Mouse (Mus musculus) neural tube, embryonic 11.5 days (tissue): ENCODE results near the gene Cdk5rap3. TPM values are rescaled to one million over a fixed set of nuclear protein-coding genes. Genes with fewer than 3 reads are reported as not detected.

Source experiments
- ATAC-seq: fragments of 200-750 bp; cut with Nextera tagmentation; 2 replicates; pipeline ENCODE4 v1.8.0; 2017; ENCODE audit warnings: moderate number of reproducible peaks, mild to moderate bottlenecking, moderate TSS enrichment, moderate library complexity; ENCODE audit not compliant: insufficient read depth, low FRiP score, low TSS enrichment
- DNase-seq: peaks from one replicate; pipeline ENCODE4 v3.0.0-alpha.2; 2015; ENCODE audit warnings: low spot score
- H3K27ac ChIP-seq: fragments of 300-500 bp; sonication (generic); 2 replicates; pipeline ENCODE4 v1.5.1; 2014; ENCODE audit warnings: low read depth, mild to moderate bottlenecking, low read length
- H3K27me3 ChIP-seq: fragments of 300-500 bp; sonication (generic); 2 replicates; pipeline ENCODE4 v1.6.1; 2014; ENCODE audit warnings: mild to moderate bottlenecking, low read length, mixed read lengths; ENCODE audit not compliant: control insufficient read depth, insufficient read depth
- H3K36me3 ChIP-seq: fragments of 300-500 bp; sonication (generic); 2 replicates; pipeline ENCODE4 v1.6.1; 2014; ENCODE audit warnings: mild to moderate bottlenecking, low read length, moderate library complexity, mixed read lengths; ENCODE audit not compliant: control insufficient read depth, insufficient read depth
- H3K4me1 ChIP-seq: fragments of 300-500 bp; sonication (generic); 2 replicates; pipeline ENCODE4 v1.6.1; 2014; ENCODE audit warnings: low read length, mixed read lengths; ENCODE audit not compliant: control insufficient read depth, insufficient read depth
- H3K4me2 ChIP-seq: fragments of 300-500 bp; sonication (generic); 2 replicates; pipeline ENCODE4 v1.6.1; 2014; ENCODE audit warnings: low read depth, mild to moderate bottlenecking, moderate library complexity
- H3K4me3 ChIP-seq: fragments of 300-500 bp; sonication (generic); 2 replicates; pipeline ENCODE4 v1.5.1; 2014; ENCODE audit warnings: low read depth, low read length
- H3K9ac ChIP-seq: fragments of 300-500 bp; sonication (generic); 2 replicates; pipeline ENCODE4 v1.6.1; 2014; ENCODE audit warnings: mild to moderate bottlenecking, low read length
- H3K9me3 ChIP-seq: fragments of 300-500 bp; sonication (generic); 2 replicates; pipeline ENCODE4 v1.6.1; 2016; ENCODE audit warnings: low read length; ENCODE audit not compliant: control insufficient read depth
- WGBS: fragments of 180-500 bp; shearing (Covaris S2); extraction: QIAGEN DNeasy Blood & Tissue Kit; methylation state at CpG from one replicate; pipeline ENCODE4 v1.1.7; 2014; 5-methylcytosine and 5-hydroxymethylcytosine counted together
- polyA plus RNA-seq: library from polyadenylated mRNA; unstranded; fragments of >200 nt; fragmentation: Nextera tagmentation; extraction: Ambion mirVana; gene quantifications from 2 replicates; pipeline ENCODE4 v1.2.1, GENCODE M21; 2014

The Cdk5rap3 gene
- polyA plus RNA-seq, 1 experiment from 2014 or later: 92.7 TPM

DNA sequence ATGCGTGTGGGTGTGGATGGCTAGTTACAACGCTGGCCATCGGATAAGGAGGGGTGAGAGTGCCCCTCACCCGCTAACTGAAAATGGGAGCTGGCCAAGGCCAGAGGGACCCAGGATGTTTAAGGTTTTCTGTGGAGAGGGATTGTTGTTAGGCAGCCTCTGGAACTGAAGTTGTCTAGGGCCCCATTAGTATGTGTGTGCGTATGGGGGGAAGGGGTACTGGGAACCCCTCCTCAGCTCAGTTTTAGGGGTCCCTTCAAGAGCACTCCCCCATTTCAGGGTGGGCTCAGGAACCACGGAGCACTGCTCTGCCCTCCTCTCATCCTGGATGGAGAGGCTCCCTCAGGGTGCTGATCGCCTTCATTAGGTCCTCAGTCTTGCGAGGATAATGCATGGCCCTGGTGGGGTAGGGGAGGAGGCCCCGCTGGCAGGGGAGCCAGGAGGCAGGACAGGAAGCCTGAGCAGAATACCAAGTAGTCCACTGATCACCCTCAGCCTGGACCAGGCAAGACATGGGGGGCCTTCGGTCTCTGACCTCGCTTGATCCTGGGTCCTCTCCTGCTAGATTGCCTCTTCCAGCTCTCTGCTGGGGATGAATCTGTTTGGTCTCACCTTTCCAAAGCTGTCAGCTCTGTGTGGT, 23.0 kb downstream of the Cdk5rap3 start:
- H3K27ac ChIP-seq: peak overlapping the region; percentile 85

DNA sequence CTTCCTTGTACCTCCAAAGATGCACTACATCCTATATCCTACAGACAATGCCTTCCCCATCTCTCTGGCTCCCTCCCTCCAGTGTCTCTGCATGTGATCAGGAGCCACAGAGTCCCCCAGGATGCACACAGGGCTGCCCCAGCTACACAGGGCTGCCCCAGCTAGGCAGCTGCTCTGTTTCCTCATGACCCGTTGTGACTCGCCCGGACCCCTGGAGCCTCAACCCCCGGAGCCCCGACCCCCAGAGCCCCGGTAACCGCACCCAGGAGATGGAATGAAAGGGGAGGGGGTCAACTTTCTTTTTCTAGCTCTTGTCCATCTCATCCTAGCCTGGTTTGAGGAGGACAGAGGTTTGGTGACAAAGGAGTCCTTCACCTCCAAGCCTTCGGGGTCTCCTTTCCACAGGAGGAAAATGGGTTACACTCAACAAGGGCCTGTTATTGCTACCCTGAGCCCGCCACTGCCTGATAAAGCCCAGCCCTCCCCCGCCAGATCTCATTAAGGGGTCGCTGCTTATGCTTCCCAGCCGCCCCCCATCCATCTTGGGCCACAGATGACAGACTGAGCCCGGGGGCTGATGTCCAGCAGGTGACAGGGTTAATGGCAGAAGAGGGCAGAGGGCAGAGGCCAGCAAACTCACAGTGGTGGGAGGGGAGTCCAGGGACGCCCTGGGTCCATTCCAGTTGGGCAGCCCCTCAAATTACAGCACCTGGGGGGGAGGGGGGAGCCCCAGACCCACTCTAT, 24.3 kb downstream of the Cdk5rap3 start:
- Histone ChIP-seq H3K27me3 (no peaks in the 10 kb centered on the region), H3K4me2 (no peak overlapping the region), H3K4me3 (no peak overlapping the region), H3K27ac (peak overlapping the region; percentile 85), H3K4me1 (peaks cover 36% of the 10 kb centered on the region), H3K9me3 (no peaks in the 10 kb centered on the region), H3K36me3 (no peaks in the 10 kb centered on the region), H3K9ac (no peak overlapping the region)
- DNase-seq (peak; percentile 57), ATAC-seq (no peak)
- 14% methylated on average over 14 of the region's 14 CpGs for WGBS

More for the DNA sequence above, 23.0 kb downstream of the Cdk5rap3 start:
- 52% methylated on average over 10 of the region's 11 CpGs for WGBS
- no peak overlapping the region for H3K4me2 ChIP-seq
- peaks cover 38% of the 10 kb centered on the region for H3K4me1 ChIP-seq
- H3K4me3 ChIP-seq: no peak overlapping the region
- no peaks in the 10 kb centered on the region for H3K9me3 ChIP-seq
- H3K9ac ChIP-seq: peak overlapping the region; percentile 19; the same call in 1 of the 2 replicates
- H3K27me3 ChIP-seq: no peaks in the 10 kb centered on the region
- DNase-seq: peak; percentile 69
- no peaks in the 10 kb centered on the region for H3K36me3 ChIP-seq
- peak; percentile 48; the same call in 1 of the 2 replicates for ATAC-seq

DNA sequence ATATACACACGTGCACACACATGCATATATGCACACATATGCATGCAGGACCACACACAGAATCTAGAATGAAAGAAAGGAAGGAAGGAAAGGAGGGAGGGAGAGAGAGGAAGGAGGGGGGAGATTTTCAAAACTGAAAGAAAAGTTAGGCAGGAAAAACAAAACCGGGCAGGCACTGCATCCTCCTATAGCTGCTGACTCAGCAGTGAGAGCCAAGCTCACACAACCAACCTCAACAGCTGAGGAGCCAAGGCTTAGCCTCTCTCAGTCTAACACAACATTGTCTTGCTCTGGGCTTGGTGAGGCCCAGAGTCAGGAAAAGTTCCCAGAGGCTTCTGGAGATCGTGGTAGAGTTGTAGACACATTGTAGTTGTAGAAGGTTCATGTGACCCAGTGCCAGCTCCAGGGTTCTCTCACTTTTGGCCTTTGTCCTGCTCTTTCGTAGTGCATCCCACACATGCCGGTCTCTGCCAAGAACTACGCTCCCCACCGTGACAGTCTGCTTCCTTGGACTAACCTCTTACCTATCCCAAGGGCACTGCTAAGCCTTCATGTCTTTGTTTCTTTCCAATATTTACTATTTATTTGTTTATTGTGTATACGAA, 29.3 kb downstream of the Cdk5rap3 start:
- ATAC-seq (no peak), DNase-seq (no peak)
- Histone ChIP-seq H3K27me3 (no peaks in the 10 kb centered on the region), H3K4me3 (no peak overlapping the region), H3K27ac (peak overlapping the region; percentile 84; the same call in 1 of the 2 replicates), H3K4me1 (peaks cover 26% of the 10 kb centered on the region), H3K36me3 (no peaks in the 10 kb centered on the region), H3K4me2 (no peak overlapping the region), H3K9ac (no peak overlapping the region), H3K9me3 (no peaks in the 10 kb centered on the region)
- WGBS: 89% methylated on average over 8 of the region's 8 CpGs

DNA sequence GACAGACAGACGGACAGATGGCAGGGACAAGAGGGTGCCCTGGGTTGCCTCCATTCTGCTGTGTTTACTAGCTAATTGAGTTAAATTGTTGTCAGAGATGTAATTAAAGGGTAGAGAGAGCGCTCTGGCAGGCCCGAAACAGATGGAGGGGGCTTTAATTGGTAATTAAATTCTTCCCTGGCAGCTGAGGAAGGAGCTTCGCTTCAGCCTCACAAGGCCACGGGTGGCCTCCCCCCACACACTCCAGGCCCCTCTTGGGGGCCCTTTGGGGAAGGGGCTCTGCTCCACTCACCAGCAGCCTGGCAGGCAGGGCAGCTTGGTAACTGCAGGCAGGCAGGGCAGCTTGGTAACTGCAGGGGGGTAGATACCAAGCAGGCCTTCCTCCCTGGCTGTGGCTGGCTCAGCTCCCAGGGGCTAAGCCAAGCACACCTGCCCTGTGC, 30.4 kb downstream of the Cdk5rap3 start:
- peaks cover 22% of the 10 kb centered on the region for H3K4me1 ChIP-seq
- no peak overlapping the region for H3K4me3 ChIP-seq
- 0 out of 2 replicates have a peak overlapping the region, but pooled peaks have one; percentile 5 for H3K4me2 ChIP-seq
- no peaks in the 10 kb centered on the region for H3K36me3 ChIP-seq
- ATAC-seq (peak; percentile 65; the same call in 1 of the 2 replicates), DNase-seq (peak; percentile 63)
- peak overlapping the region; percentile 84 for H3K27ac ChIP-seq
- peak overlapping the region; percentile 50 for H3K9ac ChIP-seq
- no peaks in the 10 kb centered on the region for H3K9me3 ChIP-seq
- 15% methylated on average over 5 of the region's 5 CpGs for WGBS
- no peaks in the 10 kb centered on the region for H3K27me3 ChIP-seq

DNA sequence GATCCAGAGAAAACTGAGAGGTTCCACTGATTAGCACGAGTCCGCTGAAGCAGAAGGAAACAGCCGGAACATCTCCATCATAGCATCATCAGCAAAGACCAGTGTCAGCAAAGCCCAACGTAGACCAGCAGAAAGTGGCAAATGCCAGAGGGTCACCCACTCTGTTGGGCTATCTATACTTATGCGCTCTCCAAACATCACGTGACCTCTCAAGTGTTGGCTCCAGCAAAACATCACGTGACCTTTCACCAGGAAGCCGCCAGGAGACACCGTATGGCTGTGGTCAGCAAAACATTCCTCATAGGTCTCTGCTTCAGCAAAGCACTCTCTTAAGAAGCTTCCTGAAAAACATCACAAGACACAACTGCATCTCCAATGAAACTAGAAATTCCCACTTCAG, 36.0 kb downstream of the Cdk5rap3 start:
- Histone ChIP-seq H3K27me3 (no peaks in the 10 kb centered on the region), H3K27ac (no peak overlapping the region), H3K36me3 (no peaks in the 10 kb centered on the region), H3K4me3 (no peak overlapping the region), H3K4me1 (peaks cover 31% of the 10 kb centered on the region), H3K9me3 (no peaks in the 10 kb centered on the region), H3K9ac (no peak overlapping the region), H3K4me2 (no peak overlapping the region)
- DNase-seq (no peak), ATAC-seq (no peak)
- 91% methylated on average over 9 of the region's 9 CpGs for WGBS

DNA sequence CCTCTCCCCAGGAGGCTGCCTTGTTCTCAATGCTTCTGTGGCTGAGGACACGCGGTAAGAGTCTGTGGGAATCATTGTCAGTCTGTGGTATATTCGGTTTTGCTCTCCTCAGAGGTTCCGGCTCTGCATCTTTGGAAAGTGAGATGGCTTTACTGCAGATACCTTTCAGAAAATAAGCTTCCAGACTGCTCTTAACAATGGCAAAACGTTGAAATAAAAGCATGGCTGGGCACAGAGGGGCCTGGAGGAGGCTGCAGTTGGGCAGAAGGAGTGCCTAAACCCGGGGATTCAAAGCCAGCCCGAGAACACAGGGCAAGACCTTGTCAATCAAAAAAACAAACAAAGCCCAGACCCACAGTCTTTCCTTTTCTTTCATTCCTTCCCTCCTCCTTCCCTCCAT, 36.9 kb downstream of the Cdk5rap3 start:
- peak overlapping the region; percentile 100 for H3K27ac ChIP-seq
- DNase-seq: no peak
- H3K27me3 ChIP-seq: no peaks in the 10 kb centered on the region
- 27% methylated on average over 7 of the region's 7 CpGs for WGBS
- H3K9ac ChIP-seq: 0 out of 2 replicates have a peak overlapping the region, but pooled peaks have one; percentile 32
- no peaks in the 10 kb centered on the region for H3K36me3 ChIP-seq
- ATAC-seq: no peak
- no peak overlapping the region for H3K4me2 ChIP-seq
- H3K9me3 ChIP-seq: no peaks in the 10 kb centered on the region
- no peak overlapping the region for H3K4me3 ChIP-seq
- H3K4me1 ChIP-seq: peaks cover 38% of the 10 kb centered on the region

DNA sequence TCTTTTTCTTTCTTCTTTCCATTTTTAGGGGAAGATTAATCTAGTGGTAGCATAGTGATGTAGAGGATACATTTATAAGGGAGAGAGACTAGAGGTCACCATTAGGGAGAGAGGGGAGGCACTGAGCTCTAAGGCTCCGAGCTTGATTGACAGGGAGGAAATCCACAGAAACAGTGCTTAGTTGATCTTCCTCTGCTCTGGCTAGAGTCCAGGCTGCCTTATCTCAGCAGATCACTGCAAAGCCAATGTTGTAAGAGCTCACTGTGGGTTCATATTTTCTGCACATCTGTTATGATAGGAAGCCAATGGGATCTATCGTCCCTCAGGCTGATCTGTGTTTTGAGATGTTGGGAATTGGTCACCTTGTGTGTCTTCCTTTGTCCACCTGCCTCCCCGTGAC, 37.6 kb downstream of the Cdk5rap3 start:
- 49% methylated on average over 3 of the region's 3 CpGs for WGBS
- Histone ChIP-seq H3K9ac (no peak overlapping the region), H3K36me3 (no peaks in the 10 kb centered on the region), H3K4me2 (no peak overlapping the region), H3K4me3 (no peak overlapping the region), H3K27ac (peak overlapping the region; percentile 100), H3K9me3 (no peaks in the 10 kb centered on the region), H3K27me3 (no peaks in the 10 kb centered on the region), H3K4me1 (peaks cover 45% of the 10 kb centered on the region)
- ATAC-seq: no peak
- DNase-seq: no peak

DNA sequence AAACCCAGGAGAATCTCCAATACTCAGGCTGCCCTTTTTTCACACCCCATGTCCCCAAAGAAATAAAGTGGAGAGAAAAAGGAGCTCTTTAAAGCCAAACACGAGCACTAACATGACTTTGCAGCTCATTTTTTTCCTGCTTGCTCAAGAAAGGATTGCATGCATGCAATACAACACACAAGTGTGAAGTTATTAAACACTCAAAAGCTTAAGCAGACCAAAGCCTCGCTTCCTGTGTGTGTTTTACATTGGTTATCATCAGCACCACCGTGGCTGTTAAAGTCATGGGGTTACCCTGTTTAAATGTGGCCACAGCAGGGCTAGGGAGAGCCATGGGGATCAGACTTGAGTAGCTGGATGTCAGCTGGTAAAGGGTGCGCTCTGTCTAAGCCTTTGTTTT, 39.2 kb downstream of the Cdk5rap3 start:
- peak overlapping the region; percentile 100 for H3K27ac ChIP-seq
- WGBS: 33% methylated on average over 4 of the region's 4 CpGs
- 0 out of 2 replicates have a peak overlapping the region, but pooled peaks have one; percentile 2 for H3K4me3 ChIP-seq
- peaks cover 58% of the 10 kb centered on the region for H3K4me1 ChIP-seq
- H3K27me3 ChIP-seq: no peaks in the 10 kb centered on the region
- ATAC-seq (no peak), DNase-seq (no peak)
- H3K4me2 ChIP-seq: peak overlapping the region; percentile 38
- H3K9me3 ChIP-seq: no peaks in the 10 kb centered on the region
- no peaks in the 10 kb centered on the region for H3K36me3 ChIP-seq
- H3K9ac ChIP-seq: peak overlapping the region; percentile 64
